Mouse (Mus musculus) C2C12 (cell line): ENCODE measurements around the gene Syne2. TPM values are rescaled to one million over a fixed set of nuclear protein-coding genes. Genes with fewer than 3 reads are reported as not detected.

Source experiments
- H3K27me3 ChIP-seq: one replicate; pipeline ENCODE4 v1.6.1; 2011; ENCODE audit not compliant: control insufficient read depth, insufficient read depth, insufficient read length
- H3K36me3 ChIP-seq: one replicate; pipeline ENCODE4 v1.6.1; 2011; ENCODE audit not compliant: control insufficient read depth, insufficient read depth
- H3K4me3 ChIP-seq: one replicate; pipeline ENCODE4 v1.5.1; 2011; ENCODE audit warnings: mild to moderate bottlenecking, control low read depth; ENCODE audit not compliant: poor library complexity, insufficient read depth, severe bottlenecking
- H3K79me2 ChIP-seq: one replicate; pipeline ENCODE4 v1.6.1; 2011; ENCODE audit not compliant: control insufficient read depth, insufficient read depth
- H3K79me3 ChIP-seq: one replicate; pipeline ENCODE4 v1.6.1; 2011; ENCODE audit warnings: low read depth, control low read depth
- H3ac ChIP-seq: one replicate; pipeline ENCODE3; 2011; ENCODE audit warnings: low read depth; ENCODE audit not compliant: control insufficient read depth, insufficient read length
- CEBPB ChIP-seq: IDR thresholded peaks from one replicate; pipeline ENCODE4 v1.6.1; 2011; ENCODE audit warnings: low read depth, mild to moderate bottlenecking, control low read depth, moderate library complexity
- CTCF ChIP-seq: IDR thresholded peaks from one replicate; pipeline ENCODE4 v1.5.1; 2011; ENCODE audit not compliant: control insufficient read depth, insufficient read depth, insufficient read length
- FOSL1 ChIP-seq: IDR thresholded peaks from one replicate; pipeline ENCODE4 v1.8.0; 2011; ENCODE audit warnings: mild to moderate bottlenecking, low read length; ENCODE audit not compliant: poor library complexity, insufficient read depth, severe bottlenecking
- MAX ChIP-seq: IDR thresholded peaks from one replicate; pipeline ENCODE4 v1.6.1; 2011; ENCODE audit warnings: mild to moderate bottlenecking, control low read depth
- MYOD1 ChIP-seq: IDR thresholded peaks from one replicate; pipeline ENCODE4 v1.6.1; 2011; ENCODE audit warnings: low read depth; ENCODE audit not compliant: control insufficient read depth, insufficient read length
- MYOG ChIP-seq: IDR thresholded peaks from one replicate; pipeline ENCODE4 v1.6.1; 2011; ENCODE audit not compliant: control insufficient read depth, insufficient read length; ENCODE audit errors: extremely low read depth
- USF1 ChIP-seq: IDR thresholded peaks from one replicate; pipeline ENCODE4 v1.6.1; 2011; ENCODE audit warnings: low read depth, mild to moderate bottlenecking, control low read depth, moderate library complexity
- polyA plus RNA-seq: library from polyadenylated mRNA; unstranded; fragments of >200 nt; fragmentation: generic; extraction: Trizol; gene quantifications from one replicate; pipeline ENCODE4 v1.2.1, GENCODE M21; 2012; ENCODE audit warnings: missing spikeins

Gene Syne2
- polyA plus RNA-seq, 1 experiment = 5.3 TPM

GRCm38 (mm10) chr12:76080876-76081556 lies 263.1 kb downstream of the Syne2 start:
- H3K79me3 ChIP-seq = no peaks in the 10 kb centered on the region
- H3ac ChIP-seq = no peak overlapping the region
- TF ChIP-seq CTCF (no peak), FOSL1 (no peak), USF1 (no peak), MYOG (no peak), MYOD1 (no peak), MAX (no peak), CEBPB (no peak)
- no peaks in the 10 kb centered on the region for H3K36me3 ChIP-seq
- no peak overlapping the region for H3K4me3 ChIP-seq
- no peaks in the 10 kb centered on the region for H3K79me2 ChIP-seq
- no peaks in the 10 kb centered on the region for H3K27me3 ChIP-seq

DNA sequence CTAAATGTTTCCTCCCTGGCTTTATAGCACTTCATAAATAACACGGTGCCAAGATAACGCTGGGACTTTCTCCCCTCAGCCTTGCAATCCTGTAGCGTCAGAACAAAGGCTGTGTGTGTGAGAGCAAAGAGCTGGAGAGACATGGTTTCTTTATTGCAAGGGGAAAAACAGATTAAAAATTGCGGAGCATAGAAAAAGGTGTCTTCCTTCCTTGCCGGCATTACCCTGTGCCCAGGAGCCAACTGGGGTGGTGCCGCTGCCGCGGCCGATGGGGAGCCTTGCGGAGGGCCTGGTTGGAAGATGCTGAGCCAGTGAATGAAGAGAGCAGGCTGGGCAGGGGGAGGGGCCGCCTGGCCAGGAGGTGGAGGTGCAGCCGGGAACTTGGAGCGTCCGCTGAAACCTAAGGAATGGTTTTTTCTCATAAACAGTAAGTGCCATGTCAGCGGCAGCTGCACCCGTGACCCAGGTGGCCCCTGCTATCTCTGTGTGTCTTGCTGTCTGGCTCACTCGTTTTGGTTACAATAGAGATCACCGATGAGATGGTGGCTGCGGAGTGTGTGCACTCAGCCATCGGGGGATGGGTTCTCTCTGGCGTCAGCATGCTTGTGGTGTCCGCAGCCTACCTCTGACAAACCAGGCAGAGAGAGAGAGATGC lies 263.8 kb downstream of the Syne2 start:
- Histone ChIP-seq H3K27me3 (no peaks in the 10 kb centered on the region), H3K36me3 (no peaks in the 10 kb centered on the region), H3K79me3 (no peaks in the 10 kb centered on the region), H3K4me3 (no peak overlapping the region), H3K79me2 (no peaks in the 10 kb centered on the region), H3ac (no peak overlapping the region)
- TF ChIP-seq MYOG (no peak), FOSL1 (no peak), CEBPB (no peak), MYOD1 (no peak), MAX (no peak), CTCF (no peak), USF1 (no peak)

DNA sequence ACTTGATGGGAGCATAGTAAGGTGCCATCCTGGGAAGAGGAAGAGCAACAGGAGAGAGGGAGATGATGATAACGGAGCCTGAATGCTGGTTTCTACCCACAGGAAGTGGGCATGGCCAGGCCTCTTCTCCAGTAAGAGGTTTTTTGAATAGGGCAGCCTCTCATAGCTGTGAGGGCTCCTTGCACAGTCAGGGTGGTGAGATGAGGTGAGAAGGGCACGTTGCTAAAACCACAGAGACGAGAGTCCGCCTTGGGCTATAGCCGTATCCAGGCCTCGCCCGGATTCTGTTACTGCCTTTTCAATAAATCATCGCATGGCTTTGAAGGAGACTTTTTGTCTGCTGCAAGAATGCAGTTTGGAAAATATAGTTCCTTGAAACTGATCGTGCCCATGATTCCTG lies 267.1 kb downstream of the Syne2 start:
- Histone ChIP-seq H3K79me2 (no peaks in the 10 kb centered on the region), H3K36me3 (no peaks in the 10 kb centered on the region), H3K4me3 (no peak overlapping the region), H3K27me3 (no peaks in the 10 kb centered on the region), H3ac (no peak overlapping the region), H3K79me3 (no peaks in the 10 kb centered on the region)
- TF ChIP-seq FOSL1 (no peak), MYOD1 (no peak), MYOG (no peak), USF1 (no peak), CEBPB (no peak), MAX (no peak), CTCF (no peak)

DNA sequence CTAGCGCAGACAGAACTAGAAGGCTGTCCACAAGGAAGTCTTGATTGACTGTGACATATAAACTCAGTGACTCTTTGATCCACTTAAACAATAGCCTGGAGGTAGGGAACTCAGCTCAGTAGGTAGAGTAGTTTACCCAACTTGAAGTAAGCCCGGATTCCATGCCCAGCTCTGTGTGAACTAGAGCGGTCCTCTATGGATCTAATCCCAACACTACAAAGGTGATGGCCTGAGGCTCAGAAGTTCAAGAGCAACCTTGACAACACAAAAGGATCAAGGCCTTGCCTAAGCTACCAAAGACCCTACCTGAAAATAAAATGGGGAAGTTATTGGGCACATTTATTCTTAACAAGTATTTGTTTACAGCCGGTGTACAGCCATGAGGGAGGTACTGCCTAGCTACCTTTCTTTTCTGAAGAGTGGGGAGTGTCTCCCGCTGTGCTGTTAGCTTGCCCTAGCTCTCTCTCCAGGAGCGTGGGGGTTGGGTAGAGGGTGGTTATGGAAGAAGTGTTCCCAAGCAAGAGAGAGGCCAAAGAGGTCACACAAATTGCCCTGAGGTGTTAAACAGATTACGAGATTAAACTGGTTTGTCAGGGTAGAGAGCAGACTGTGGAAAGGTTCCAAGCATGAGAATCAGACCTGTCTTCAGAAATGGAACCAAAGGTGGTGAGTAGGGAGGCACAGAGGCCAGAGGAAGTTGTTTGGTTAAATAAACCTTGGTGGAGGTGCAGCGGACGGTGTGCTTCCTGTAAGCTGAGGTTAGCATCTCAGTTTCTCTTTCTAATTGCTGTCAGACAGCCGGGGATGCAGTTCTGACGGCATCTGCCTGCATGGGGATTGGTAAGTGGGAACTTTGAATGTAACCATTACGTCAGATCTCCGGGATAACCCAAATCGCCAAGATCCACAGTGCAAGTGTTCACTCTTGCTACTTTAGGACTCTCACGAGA lies 268.3 kb downstream of the Syne2 start:
- TF ChIP-seq CTCF (no peak), USF1 (no peak), MAX (no peak), MYOD1 (no peak), MYOG (no peak), CEBPB (no peak), FOSL1 (no peak)

GRCm38 (mm10) chr12:76087025-76087424 lies 269.1 kb downstream of the Syne2 start:
- no peaks in the 10 kb centered on the region for H3K36me3 ChIP-seq
- no peak overlapping the region for H3ac ChIP-seq
- H3K79me3 ChIP-seq = no peaks in the 10 kb centered on the region
- H3K79me2 ChIP-seq = no peaks in the 10 kb centered on the region
- no peak for TF ChIP-seq CEBPB
- no peak for TF ChIP-seq FOSL1
- TF ChIP-seq MAX = no peak
- TF ChIP-seq MYOG = no peak
- no peaks in the 10 kb centered on the region for H3K27me3 ChIP-seq
- no peak overlapping the region for H3K4me3 ChIP-seq

More for the DNA sequence above, 268.3 kb downstream of the Syne2 start:
- Histone ChIP-seq H3K79me3 (no peaks in the 10 kb centered on the region), H3K79me2 (no peaks in the 10 kb centered on the region), H3K4me3 (no peak overlapping the region), H3K36me3 (no peaks in the 10 kb centered on the region), H3ac (no peak overlapping the region), H3K27me3 (no peaks in the 10 kb centered on the region)
